Mouse (Mus musculus): ENCODE data around the gene Garnl3. TPM values are rescaled to one million over a fixed set of nuclear protein-coding genes. Genes with fewer than 3 reads are reported as not detected.

Gene Garnl3
- polyA plus RNA-seq, 1 experiment from 2014 or later: 18.5 TPM

GRCm38 (mm10) chr2:32989376-32989775, 142.1 kb downstream of the Garnl3 start:
- WGBS: 86% methylated on average over 3 of the region's 3 CpGs
- no peaks in the 10 kb centered on the region for H3K9me3 ChIP-seq (ENCODE audit: control insufficient read depth, low read length)
- H3K36me3 ChIP-seq (ENCODE audit: control insufficient read depth, insufficient read depth, low read length): no peaks in the 10 kb centered on the region
- H3K27me3 ChIP-seq (ENCODE audit: control insufficient read depth, insufficient read depth, low read length): no peaks in the 10 kb centered on the region
- DNase-seq (ENCODE audit: low spot score) (no peak), ATAC-seq (ENCODE audit: low FRiP score) (no peak)
- H3K4me3 ChIP-seq (ENCODE audit: low read depth, low read length): no peak overlapping the region
- no peak overlapping the region for H3K27ac ChIP-seq (ENCODE audit: low read depth, low read length)
- no peaks in the 10 kb centered on the region for H3K4me1 ChIP-seq (replicated peaks; ENCODE audit: control insufficient read depth, insufficient read depth, low read length)
- H3K4me2 ChIP-seq (replicated peaks; ENCODE audit: low read depth, low read length): no peak overlapping the region
- no peak overlapping the region for H3K9ac ChIP-seq (ENCODE audit: low read depth, low read length)

GRCm38 (mm10) chr2:32985844-32986243, 145.6 kb downstream of the Garnl3 start:
- ATAC-seq (ENCODE audit: low FRiP score) (no peak), DNase-seq (ENCODE audit: low spot score) (no peak)
- H3K9ac ChIP-seq (ENCODE audit: low read depth, low read length): no peak overlapping the region
- no peak overlapping the region for H3K4me2 ChIP-seq (replicated peaks; ENCODE audit: low read depth, low read length)
- H3K9me3 ChIP-seq (ENCODE audit: control insufficient read depth, low read length): no peaks in the 10 kb centered on the region
- WGBS: 66% methylated on average over 8 of the region's 8 CpGs
- H3K27me3 ChIP-seq (ENCODE audit: control insufficient read depth, insufficient read depth, low read length): no peaks in the 10 kb centered on the region
- no peaks in the 10 kb centered on the region for H3K36me3 ChIP-seq (ENCODE audit: control insufficient read depth, insufficient read depth, low read length)
- H3K27ac ChIP-seq (ENCODE audit: low read depth, low read length): no peak overlapping the region
- peaks cover 5% of the 10 kb centered on the region; the same call in 1 of the 2 replicates for H3K4me1 ChIP-seq (replicated peaks; ENCODE audit: control insufficient read depth, insufficient read depth, low read length)
- H3K4me3 ChIP-seq (ENCODE audit: low read depth, low read length): no peak overlapping the region

- no peak for ATAC-seq (ENCODE audit: low FRiP score)
- DNase-seq (ENCODE audit: low spot score): no peak
- Histone ChIP-seq H3K27me3 (ENCODE audit: control insufficient read depth, insufficient read depth, low read length) (no peaks in the 10 kb centered on the region), H3K9ac (ENCODE audit: low read depth, low read length) (no peak overlapping the region), H3K36me3 (ENCODE audit: control insufficient read depth, insufficient read depth, low read length) (no peaks in the 10 kb centered on the region), H3K9me3 (ENCODE audit: control insufficient read depth, low read length) (no peaks in the 10 kb centered on the region), H3K4me2 (replicated peaks; ENCODE audit: low read depth, low read length) (no peak overlapping the region), H3K4me3 (ENCODE audit: low read depth, low read length) (no peak overlapping the region), H3K4me1 (replicated peaks; ENCODE audit: control insufficient read depth, insufficient read depth, low read length) (peaks cover 5% of the 10 kb centered on the region; the same call in 1 of the 2 replicates), H3K27ac (ENCODE audit: low read depth, low read length) (no peak overlapping the region)
- 60% methylated on average over 6 of the region's 6 CpGs for WGBS
Measured at GRCm38 (mm10) chr2:32983617-32984016, 147.8 kb downstream of the Garnl3 start.

- ATAC-seq (ENCODE audit: low FRiP score): no peak
- H3K36me3 ChIP-seq (ENCODE audit: control insufficient read depth, insufficient read depth, low read length): no peaks in the 10 kb centered on the region
- H3K4me2 ChIP-seq (replicated peaks; ENCODE audit: low read depth, low read length): peak overlapping the region; percentile 54
- H3K27ac ChIP-seq (ENCODE audit: low read depth, low read length): no peak overlapping the region
- peak overlapping the region; percentile 86 for H3K4me3 ChIP-seq (ENCODE audit: low read depth, low read length)
- no peaks in the 10 kb centered on the region for H3K9me3 ChIP-seq (ENCODE audit: control insufficient read depth, low read length)
- 0 out of 2 replicates have a peak overlapping the region, but pooled peaks have one; percentile 19 for H3K9ac ChIP-seq (ENCODE audit: low read depth, low read length)
- 4% methylated on average over 4 of the region's 4 CpGs for WGBS
- H3K27me3 ChIP-seq (ENCODE audit: control insufficient read depth, insufficient read depth, low read length): no peaks in the 10 kb centered on the region
- peaks cover 5% of the 10 kb centered on the region; the same call in 1 of the 2 replicates for H3K4me1 ChIP-seq (replicated peaks; ENCODE audit: control insufficient read depth, insufficient read depth, low read length)
- no peak for DNase-seq (ENCODE audit: low spot score)
Measured at GRCm38 (mm10) chr2:32982700-32983099, 148.8 kb downstream of the Garnl3 start.

- WGBS: under 1% methylated on average over 50 of the region's 50 CpGs
- DNase-seq (ENCODE audit: low spot score) (peak; percentile 88), ATAC-seq (ENCODE audit: low FRiP score) (peak; percentile 97)
- Histone ChIP-seq H3K9me3 (ENCODE audit: control insufficient read depth, low read length) (no peaks in the 10 kb centered on the region), H3K4me3 (ENCODE audit: low read depth, low read length) (peak within 1 kb of the TSS; percentile 86), H3K27ac (ENCODE audit: low read depth, low read length) (peak within 1 kb of the TSS; percentile 65; the same call in 1 of the 2 replicates), H3K27me3 (ENCODE audit: control insufficient read depth, insufficient read depth, low read length) (no peaks in the 10 kb centered on the region), H3K9ac (ENCODE audit: low read depth, low read length) (peak within 1 kb of the TSS; percentile 92), H3K4me1 (replicated peaks; ENCODE audit: control insufficient read depth, insufficient read depth, low read length) (peaks cover 5% of the 10 kb centered on the region; the same call in 1 of the 2 replicates), H3K36me3 (ENCODE audit: control insufficient read depth, insufficient read depth, low read length) (no peaks in the 10 kb centered on the region), H3K4me2 (replicated peaks; ENCODE audit: low read depth, low read length) (peak within 1 kb of the TSS; percentile 99)
Measured at GRCm38 (mm10) chr2:32981725-32982271, 149.7 kb downstream of the Garnl3 start, which contains the start of gene Slc2a8. Gene Slc2a8, minus strand, starts transcription at chr2:32982083.

- H3K4me3 ChIP-seq (ENCODE audit: low read depth, low read length): peak overlapping the region; percentile 86
- DNase-seq (ENCODE audit: low spot score): peak; percentile 43
- peak overlapping the region; percentile 92 for H3K9ac ChIP-seq (ENCODE audit: low read depth, low read length)
- H3K27ac ChIP-seq (ENCODE audit: low read depth, low read length): peak overlapping the region; percentile 65; the same call in 1 of the 2 replicates
- no peaks in the 10 kb centered on the region for H3K36me3 ChIP-seq (ENCODE audit: control insufficient read depth, insufficient read depth, low read length)
- WGBS: 1% methylated on average over 23 of the region's 23 CpGs
- H3K27me3 ChIP-seq (ENCODE audit: control insufficient read depth, insufficient read depth, low read length): no peaks in the 10 kb centered on the region
- peak; percentile 61 for ATAC-seq (ENCODE audit: low FRiP score)
- peak overlapping the region; percentile 99 for H3K4me2 ChIP-seq (replicated peaks; ENCODE audit: low read depth, low read length)
- no peaks in the 10 kb centered on the region for H3K9me3 ChIP-seq (ENCODE audit: control insufficient read depth, low read length)
- H3K4me1 ChIP-seq (replicated peaks; ENCODE audit: control insufficient read depth, insufficient read depth, low read length): peaks cover 5% of the 10 kb centered on the region; the same call in 1 of the 2 replicates
Measured at GRCm38 (mm10) chr2:32981281-32981680, 150.2 kb downstream of the Garnl3 start.

- H3K27ac ChIP-seq (ENCODE audit: low read depth, low read length): no peak overlapping the region
- no peak overlapping the region for H3K4me3 ChIP-seq (ENCODE audit: low read depth, low read length)
- peaks cover 5% of the 10 kb centered on the region; the same call in 1 of the 2 replicates for H3K4me1 ChIP-seq (replicated peaks; ENCODE audit: control insufficient read depth, insufficient read depth, low read length)
- no peak overlapping the region for H3K9ac ChIP-seq (ENCODE audit: low read depth, low read length)
- 85% methylated on average over 7 of the region's 7 CpGs for WGBS
- no peaks in the 10 kb centered on the region for H3K36me3 ChIP-seq (ENCODE audit: control insufficient read depth, insufficient read depth, low read length)
- H3K27me3 ChIP-seq (ENCODE audit: control insufficient read depth, insufficient read depth, low read length): no peaks in the 10 kb centered on the region
- H3K4me2 ChIP-seq (replicated peaks; ENCODE audit: low read depth, low read length): no peak overlapping the region
- DNase-seq (ENCODE audit: low spot score): no peak
- no peaks in the 10 kb centered on the region for H3K9me3 ChIP-seq (ENCODE audit: control insufficient read depth, low read length)
- no peak for ATAC-seq (ENCODE audit: low FRiP score)
Measured at GRCm38 (mm10) chr2:32979675-32980074, 151.8 kb downstream of the Garnl3 start.

GRCm38 (mm10) chr2:32978675-32979074, 152.8 kb downstream of the Garnl3 start:
- DNase-seq (ENCODE audit: low spot score) (no peak), ATAC-seq (ENCODE audit: low FRiP score) (no peak)
- Histone ChIP-seq H3K4me1 (replicated peaks; ENCODE audit: control insufficient read depth, insufficient read depth, low read length) (peaks cover 5% of the 10 kb centered on the region; the same call in 1 of the 2 replicates), H3K27ac (ENCODE audit: low read depth, low read length) (no peak overlapping the region), H3K4me2 (replicated peaks; ENCODE audit: low read depth, low read length) (no peak overlapping the region), H3K27me3 (ENCODE audit: control insufficient read depth, insufficient read depth, low read length) (no peaks in the 10 kb centered on the region), H3K9me3 (ENCODE audit: control insufficient read depth, low read length) (no peaks in the 10 kb centered on the region), H3K4me3 (ENCODE audit: low read depth, low read length) (no peak overlapping the region), H3K36me3 (ENCODE audit: control insufficient read depth, insufficient read depth, low read length) (no peaks in the 10 kb centered on the region), H3K9ac (ENCODE audit: low read depth, low read length) (no peak overlapping the region)
- 77% methylated on average over 3 of the region's 3 CpGs for WGBS

- 81% methylated on average over 5 of the region's 5 CpGs for WGBS
- no peak overlapping the region for H3K4me2 ChIP-seq (replicated peaks; ENCODE audit: low read depth, low read length)
- H3K27me3 ChIP-seq (ENCODE audit: control insufficient read depth, insufficient read depth, low read length): no peaks in the 10 kb centered on the region
- H3K4me1 ChIP-seq (replicated peaks; ENCODE audit: control insufficient read depth, insufficient read depth, low read length): peaks cover 5% of the 10 kb centered on the region; the same call in 1 of the 2 replicates
- ATAC-seq (ENCODE audit: low FRiP score): no peak
- H3K27ac ChIP-seq (ENCODE audit: low read depth, low read length): no peak overlapping the region
- H3K4me3 ChIP-seq (ENCODE audit: low read depth, low read length): no peak overlapping the region
- no peaks in the 10 kb centered on the region for H3K9me3 ChIP-seq (ENCODE audit: control insufficient read depth, low read length)
- no peak for DNase-seq (ENCODE audit: low spot score)
- no peaks in the 10 kb centered on the region for H3K36me3 ChIP-seq (ENCODE audit: control insufficient read depth, insufficient read depth, low read length)
- H3K9ac ChIP-seq (ENCODE audit: low read depth, low read length): no peak overlapping the region
Measured at GRCm38 (mm10) chr2:32977114-32977513, 154.3 kb downstream of the Garnl3 start.

Measured in hindbrain, embryonic 11.5 days (tissue).